Mouse (Mus musculus): ENCODE data around the gene Edn3. TPM values are rescaled to one million over a fixed set of nuclear protein-coding genes. Genes with fewer than 3 reads are reported as not detected.

The Edn3 gene
- polyA plus RNA-seq, 1 experiment: 0.07 TPM

DNA sequence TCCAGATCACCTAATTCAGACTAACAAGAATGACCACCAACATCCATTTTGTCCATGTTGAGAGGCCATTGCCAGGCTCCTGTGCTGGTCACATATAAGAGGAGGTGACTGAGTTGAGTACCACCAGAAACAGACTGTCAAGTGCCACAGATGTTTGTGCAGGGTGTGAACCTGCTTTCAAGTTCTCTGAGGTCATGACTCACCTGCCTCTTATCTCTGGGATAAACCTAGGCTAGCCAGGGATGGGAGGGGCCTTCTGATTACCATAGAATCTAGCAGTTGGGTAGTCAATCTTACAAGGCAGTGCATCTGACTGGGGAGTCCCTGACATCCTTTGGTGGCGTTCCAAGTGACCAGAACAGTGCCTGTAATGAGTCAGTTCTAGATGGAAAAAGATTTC is 13.2 kb upstream of the Edn3 start:
- Histone ChIP-seq H3K4me1 (ENCODE audit: control insufficient read depth, insufficient read depth, low read length) (peaks cover 2% of the 10 kb centered on the region), H3K36me3 (ENCODE audit: control insufficient read depth, insufficient read depth, low read length) (no peaks in the 10 kb centered on the region), H3K4me3 (ENCODE audit: control insufficient read depth, low read depth, low read length) (no peak overlapping the region), H3K27ac (ENCODE audit: control insufficient read depth, insufficient read depth, low read depth, low read length) (no peak overlapping the region), H3K27me3 (ENCODE audit: control insufficient read depth, insufficient read depth, low read length) (no peaks in the 10 kb centered on the region)
- TF ChIP-seq POLR2A (IDR thresholded peaks at IDR 0.05; ENCODE audit: control insufficient read depth, low read depth, low read length) (no peak), CTCF (IDR thresholded peaks at IDR 0.05; ENCODE audit: control insufficient read depth, insufficient read depth, insufficient replicate concordance, low read depth, low read length) (no peak)

DNA sequence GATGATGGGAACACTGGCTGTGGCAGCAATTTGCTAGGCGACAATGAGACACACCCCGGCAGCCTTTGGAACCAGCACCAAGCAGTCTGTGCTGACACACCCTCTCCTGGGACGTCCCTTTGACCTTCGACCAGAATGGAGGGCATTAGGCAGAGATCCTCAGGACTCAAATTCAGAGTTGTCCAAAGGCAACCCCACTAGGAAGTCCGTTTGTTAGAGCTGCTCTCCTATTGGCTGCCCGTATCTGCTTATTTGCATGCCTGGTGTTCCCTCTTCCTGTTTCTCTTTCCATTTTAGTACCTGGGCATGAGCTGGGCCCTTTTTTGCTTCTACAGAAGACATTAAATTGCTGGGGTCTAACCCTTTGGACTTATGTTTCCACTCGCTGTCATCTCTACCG is 12.0 kb upstream of the Edn3 start:
- Histone ChIP-seq H3K27ac (ENCODE audit: control insufficient read depth, insufficient read depth, low read depth, low read length) (no peak overlapping the region), H3K36me3 (ENCODE audit: control insufficient read depth, insufficient read depth, low read length) (no peaks in the 10 kb centered on the region), H3K4me1 (ENCODE audit: control insufficient read depth, insufficient read depth, low read length) (peaks cover 2% of the 10 kb centered on the region), H3K27me3 (ENCODE audit: control insufficient read depth, insufficient read depth, low read length) (no peaks in the 10 kb centered on the region), H3K4me3 (ENCODE audit: control insufficient read depth, low read depth, low read length) (no peak overlapping the region)
- TF ChIP-seq POLR2A (IDR thresholded peaks at IDR 0.05; ENCODE audit: control insufficient read depth, low read depth, low read length): no peak
- TF ChIP-seq CTCF (IDR thresholded peaks at IDR 0.05; ENCODE audit: control insufficient read depth, insufficient read depth, insufficient replicate concordance, low read depth, low read length): no peak

DNA sequence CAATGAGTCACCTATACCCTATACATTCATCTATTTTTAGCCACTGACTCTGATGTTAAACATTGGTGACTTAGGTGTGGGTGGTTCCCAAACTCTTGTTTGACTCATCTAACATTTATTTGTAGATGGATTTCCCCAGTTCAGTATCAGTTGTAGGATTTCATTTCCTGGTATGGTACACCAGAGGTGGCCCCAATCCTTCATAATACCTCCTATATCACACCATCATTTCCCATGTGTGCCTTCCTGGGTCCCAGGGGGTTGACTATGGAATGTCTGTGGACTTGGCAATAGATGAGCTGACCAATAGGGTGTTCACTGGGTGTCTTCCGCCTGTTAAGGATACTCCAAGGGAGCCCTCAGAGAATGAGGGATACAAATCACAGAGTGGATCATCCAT is 7.2 kb upstream of the Edn3 start:
- H3K27me3 ChIP-seq (ENCODE audit: control insufficient read depth, insufficient read depth, low read length): no peaks in the 10 kb centered on the region
- H3K27ac ChIP-seq (ENCODE audit: control insufficient read depth, insufficient read depth, low read depth, low read length): no peak overlapping the region
- TF ChIP-seq CTCF (IDR thresholded peaks at IDR 0.05; ENCODE audit: control insufficient read depth, insufficient read depth, insufficient replicate concordance, low read depth, low read length) (no peak), POLR2A (IDR thresholded peaks at IDR 0.05; ENCODE audit: control insufficient read depth, low read depth, low read length) (no peak)
- no peaks in the 10 kb centered on the region for H3K36me3 ChIP-seq (ENCODE audit: control insufficient read depth, insufficient read depth, low read length)
- H3K4me1 ChIP-seq (ENCODE audit: control insufficient read depth, insufficient read depth, low read length): peaks cover 1% of the 10 kb centered on the region
- H3K4me3 ChIP-seq (ENCODE audit: control insufficient read depth, low read depth, low read length): no peak overlapping the region

DNA sequence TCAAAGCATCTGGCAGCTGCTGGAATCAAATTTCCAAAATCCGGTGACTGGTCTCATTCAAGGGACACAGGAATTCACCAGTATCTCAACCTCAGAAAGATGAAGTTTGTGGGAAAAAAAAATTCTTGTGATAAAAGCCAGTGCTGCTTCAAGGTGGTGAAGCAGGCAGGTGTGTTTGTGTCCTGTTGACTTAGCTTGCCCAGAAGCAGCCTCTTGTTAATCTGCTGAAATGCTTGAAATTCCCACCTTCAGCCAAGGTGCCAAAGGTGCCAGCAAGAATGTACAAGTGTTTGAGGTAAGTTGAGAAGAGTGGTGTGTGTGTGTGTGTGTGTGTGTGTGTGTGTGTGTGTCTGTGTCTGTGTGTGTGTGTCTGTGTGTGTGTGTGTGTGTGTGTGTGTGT is 6.2 kb upstream of the Edn3 start:
- TF ChIP-seq POLR2A (IDR thresholded peaks at IDR 0.05; ENCODE audit: control insufficient read depth, low read depth, low read length): no peak
- TF ChIP-seq CTCF (IDR thresholded peaks at IDR 0.05; ENCODE audit: control insufficient read depth, insufficient read depth, insufficient replicate concordance, low read depth, low read length): no peak

DNA sequence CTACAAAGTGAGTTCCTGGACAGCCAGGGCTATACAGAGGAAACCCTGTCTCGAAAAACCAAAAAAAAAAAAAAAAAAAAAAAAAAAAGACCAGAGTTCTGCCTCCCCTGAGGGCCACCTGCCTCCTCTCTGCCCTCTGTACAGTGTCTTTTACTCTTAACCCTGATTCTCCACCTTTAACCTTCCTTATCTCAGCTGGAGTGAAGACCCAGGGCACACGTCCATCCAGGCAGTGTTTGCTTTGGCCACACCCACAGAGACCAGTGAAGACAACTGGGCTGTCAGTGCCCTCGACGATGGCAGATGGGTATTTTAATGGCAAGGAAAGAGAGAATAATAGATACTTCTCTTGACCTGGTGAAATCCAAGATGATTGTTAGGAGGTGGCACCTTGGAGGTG is 1.2 kb upstream of the Edn3 start:
- no peak overlapping the region for H3K4me3 ChIP-seq (ENCODE audit: control insufficient read depth, low read depth, low read length)
- H3K4me1 ChIP-seq (ENCODE audit: control insufficient read depth, insufficient read depth, low read length): peaks cover 5% of the 10 kb centered on the region; the same call in 1 of the 2 replicates
- H3K27me3 ChIP-seq (ENCODE audit: control insufficient read depth, insufficient read depth, low read length): no peaks in the 10 kb centered on the region
- H3K27ac ChIP-seq (ENCODE audit: control insufficient read depth, insufficient read depth, low read depth, low read length): no peak overlapping the region
- H3K36me3 ChIP-seq (ENCODE audit: control insufficient read depth, insufficient read depth, low read length): no peaks in the 10 kb centered on the region
- TF ChIP-seq POLR2A (IDR thresholded peaks at IDR 0.05; ENCODE audit: control insufficient read depth, low read depth, low read length) (no peak), CTCF (IDR thresholded peaks at IDR 0.05; ENCODE audit: control insufficient read depth, insufficient read depth, insufficient replicate concordance, low read depth, low read length) (no peak)

More for the DNA sequence above, 6.2 kb upstream of the Edn3 start:
- H3K4me3 ChIP-seq (ENCODE audit: control insufficient read depth, low read depth, low read length): no peak overlapping the region
- H3K4me1 ChIP-seq (ENCODE audit: control insufficient read depth, insufficient read depth, low read length): no peaks in the 10 kb centered on the region
- no peaks in the 10 kb centered on the region for H3K36me3 ChIP-seq (ENCODE audit: control insufficient read depth, insufficient read depth, low read length)
- H3K27ac ChIP-seq (ENCODE audit: control insufficient read depth, insufficient read depth, low read depth, low read length): no peak overlapping the region
- H3K27me3 ChIP-seq (ENCODE audit: control insufficient read depth, insufficient read depth, low read length): no peaks in the 10 kb centered on the region

DNA sequence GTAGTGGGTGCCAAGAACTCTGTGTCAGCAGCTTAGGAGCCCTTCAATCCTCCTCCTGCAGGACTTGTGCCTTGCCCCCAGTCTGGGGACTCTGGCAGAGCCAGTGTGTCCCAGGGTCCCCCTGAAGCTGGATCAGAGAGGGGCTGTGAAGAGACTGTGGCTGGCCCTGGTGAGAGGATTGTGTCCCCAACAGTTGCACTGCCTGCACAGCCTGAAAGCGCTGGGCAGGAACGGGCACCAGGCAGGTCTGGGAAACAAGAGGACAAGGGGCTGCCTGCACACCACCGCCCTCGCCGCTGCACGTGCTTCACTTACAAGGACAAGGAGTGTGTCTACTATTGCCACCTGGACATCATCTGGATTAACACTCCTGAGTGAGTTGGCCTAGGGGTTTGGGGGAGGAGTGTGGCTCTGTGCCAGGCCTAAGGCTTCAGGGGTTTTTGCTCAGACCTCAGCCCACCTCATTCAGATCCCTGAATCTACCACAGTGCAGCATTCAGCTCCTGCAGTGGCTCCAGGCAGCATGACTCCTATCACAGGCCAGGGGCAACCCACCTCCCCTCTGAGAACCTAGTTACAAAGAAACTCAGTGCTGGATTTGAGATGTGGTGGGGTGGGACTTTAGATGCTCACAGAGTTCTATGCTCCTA is 1.2 kb downstream of the Edn3 start:
- peaks cover 5% of the 10 kb centered on the region; the same call in 1 of the 2 replicates for H3K4me1 ChIP-seq (ENCODE audit: control insufficient read depth, insufficient read depth, low read length)
- no peaks in the 10 kb centered on the region for H3K36me3 ChIP-seq (ENCODE audit: control insufficient read depth, insufficient read depth, low read length)
- H3K27ac ChIP-seq (ENCODE audit: control insufficient read depth, insufficient read depth, low read depth, low read length): no peak overlapping the region
- H3K4me3 ChIP-seq (ENCODE audit: control insufficient read depth, low read depth, low read length): no peak overlapping the region
- no peaks in the 10 kb centered on the region for H3K27me3 ChIP-seq (ENCODE audit: control insufficient read depth, insufficient read depth, low read length)
- TF ChIP-seq CTCF (IDR thresholded peaks at IDR 0.05; ENCODE audit: control insufficient read depth, insufficient read depth, insufficient replicate concordance, low read depth, low read length): no peak
- no peak for TF ChIP-seq POLR2A (IDR thresholded peaks at IDR 0.05; ENCODE audit: control insufficient read depth, low read depth, low read length)

DNA sequence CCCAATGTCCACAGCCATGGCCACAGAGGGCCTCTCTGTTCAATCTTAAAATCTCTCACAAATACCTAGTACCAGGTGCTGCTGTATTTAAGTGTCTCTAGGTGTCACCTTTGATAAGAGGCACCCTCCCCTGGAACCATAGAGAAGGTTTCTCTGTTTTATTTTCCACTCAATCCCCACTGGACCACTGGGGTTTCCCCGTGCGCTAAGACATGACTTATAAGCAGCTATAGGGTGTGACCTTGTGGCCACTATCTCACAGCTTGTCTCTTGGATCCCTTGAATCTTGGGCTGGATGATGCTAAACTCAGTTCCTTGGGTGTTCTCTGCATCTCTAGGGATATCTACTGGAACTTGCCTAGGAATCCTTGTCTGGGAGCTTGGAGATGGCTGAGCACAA is 1.9 kb downstream of the Edn3 start:
- H3K27me3 ChIP-seq (ENCODE audit: control insufficient read depth, insufficient read depth, low read length): no peaks in the 10 kb centered on the region
- H3K4me1 ChIP-seq (ENCODE audit: control insufficient read depth, insufficient read depth, low read length): peaks cover 5% of the 10 kb centered on the region; the same call in 1 of the 2 replicates
- no peak overlapping the region for H3K27ac ChIP-seq (ENCODE audit: control insufficient read depth, insufficient read depth, low read depth, low read length)
- no peaks in the 10 kb centered on the region for H3K36me3 ChIP-seq (ENCODE audit: control insufficient read depth, insufficient read depth, low read length)
- no peak overlapping the region for H3K4me3 ChIP-seq (ENCODE audit: control insufficient read depth, low read depth, low read length)
- TF ChIP-seq POLR2A (IDR thresholded peaks at IDR 0.05; ENCODE audit: control insufficient read depth, low read depth, low read length) (no peak), CTCF (IDR thresholded peaks at IDR 0.05; ENCODE audit: control insufficient read depth, insufficient read depth, insufficient replicate concordance, low read depth, low read length) (no peak)
